Mouse (Mus musculus) MEL-GATA-1-ER (cell line): ENCODE results near the gene B4galt1.

Experiments used
- DNase-seq: peaks from one replicate; pipeline ENCODE4 v3.0.0-alpha.2; 2012; ENCODE audit warnings: low read depth; ENCODE audit errors: extremely low read depth

The B4galt1 gene

DNA sequence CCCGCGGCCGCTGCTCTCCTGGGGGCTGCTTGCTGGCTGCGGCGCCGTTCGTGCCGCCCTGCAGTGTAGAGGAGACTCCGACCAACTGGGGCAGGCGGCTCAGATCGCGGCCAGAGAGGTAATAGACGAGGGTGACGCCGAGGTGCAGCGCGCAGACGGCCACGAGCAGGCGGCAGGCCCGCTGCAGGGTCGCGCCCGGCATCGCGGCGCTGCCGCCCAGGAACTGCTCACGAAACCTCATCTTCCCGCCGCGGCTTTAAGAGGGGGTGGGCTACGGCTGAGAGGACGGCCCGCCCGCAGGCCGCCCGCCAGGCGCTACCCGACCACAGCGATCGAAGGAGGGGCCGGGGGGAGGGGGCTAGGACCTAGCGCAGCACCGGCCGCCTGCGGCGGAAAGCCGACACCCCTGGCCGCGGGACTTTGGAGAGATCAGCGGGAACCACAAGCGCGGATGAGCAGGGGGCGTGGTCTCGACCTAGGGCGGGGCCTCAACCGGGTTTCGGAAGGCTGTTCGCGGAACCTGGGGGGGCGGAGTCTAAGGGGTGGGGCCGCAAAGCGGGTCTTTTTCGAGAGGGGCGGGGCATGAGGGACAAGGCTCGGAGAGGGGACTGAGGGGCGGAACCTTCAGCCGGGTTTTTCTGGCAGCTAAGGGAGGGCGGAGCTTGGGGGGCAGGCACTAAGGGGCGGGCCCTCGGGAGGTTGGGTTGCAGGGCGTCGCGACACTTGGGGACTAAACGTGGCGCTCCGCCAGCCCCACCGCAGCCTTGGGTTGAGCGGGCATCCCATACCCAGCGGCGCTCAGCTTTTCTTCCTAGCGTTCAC lies at the start of gene B4galt1:
Gene B4galt1, minus strand, starts transcription at position 441 of the 822 bp plus-strand sequence.
- peak; percentile 84 for DNase-seq

DNA sequence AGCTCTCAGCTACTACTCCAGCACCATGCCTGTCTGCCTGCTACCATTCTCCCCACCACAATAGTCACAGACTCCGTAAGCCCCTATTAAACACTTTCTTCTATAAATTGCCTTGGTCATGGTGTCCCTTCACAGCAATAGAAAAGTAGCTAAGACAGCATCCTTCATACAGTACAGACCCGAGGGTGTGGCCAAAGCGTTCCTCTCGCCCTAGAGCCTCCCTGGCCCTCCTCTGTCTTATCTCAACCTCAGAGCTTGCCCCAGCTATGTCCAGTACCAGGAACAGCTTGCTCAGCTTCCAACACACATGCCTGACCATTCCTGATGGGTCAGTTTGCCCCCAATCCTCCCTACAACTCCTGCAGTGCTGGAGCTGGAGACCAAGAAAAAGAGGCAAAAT lies 46.8 kb upstream of the B4galt1 start:
- DNase-seq: no peak

DNA sequence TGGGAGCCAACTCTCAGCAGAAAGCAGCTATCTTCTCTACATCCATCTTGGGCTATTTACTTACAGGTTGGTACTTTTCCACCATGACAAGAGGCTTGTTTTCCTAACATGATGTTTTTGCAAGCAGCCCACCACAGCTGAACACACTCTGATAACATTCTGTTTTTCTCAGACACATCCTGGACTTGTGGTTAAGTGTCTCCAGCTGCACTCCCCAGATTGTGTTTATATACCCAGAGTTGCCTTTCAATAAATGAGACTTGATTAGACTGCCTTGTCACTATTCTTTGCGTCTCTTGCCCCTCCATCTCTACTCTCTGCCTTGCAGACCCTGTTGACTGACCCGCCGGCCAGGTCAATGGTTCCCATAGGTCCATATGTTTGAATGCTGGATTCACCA lies 46.3 kb upstream of the B4galt1 start:
- DNase-seq: no peak

DNA sequence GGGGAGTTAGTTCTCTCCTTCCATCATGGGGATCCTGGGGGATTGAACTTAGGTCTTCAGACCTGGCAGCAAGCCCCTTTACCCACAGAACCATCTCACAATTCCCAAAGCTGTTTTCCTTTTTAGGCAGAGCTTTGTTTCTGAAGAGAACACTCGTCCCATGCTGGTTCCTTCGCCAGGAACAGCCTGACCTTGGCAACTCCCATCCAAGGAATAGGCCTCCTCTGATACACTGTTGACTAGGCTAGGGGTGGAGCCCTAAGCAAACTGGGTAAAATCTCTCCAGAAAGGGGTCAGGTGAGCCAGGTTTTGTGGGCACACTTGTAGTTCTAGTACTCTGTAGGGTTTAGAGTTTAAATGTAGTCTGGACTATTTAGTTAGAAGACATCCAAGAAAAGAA lies 45.5 kb upstream of the B4galt1 start:
- no peak for DNase-seq

DNA sequence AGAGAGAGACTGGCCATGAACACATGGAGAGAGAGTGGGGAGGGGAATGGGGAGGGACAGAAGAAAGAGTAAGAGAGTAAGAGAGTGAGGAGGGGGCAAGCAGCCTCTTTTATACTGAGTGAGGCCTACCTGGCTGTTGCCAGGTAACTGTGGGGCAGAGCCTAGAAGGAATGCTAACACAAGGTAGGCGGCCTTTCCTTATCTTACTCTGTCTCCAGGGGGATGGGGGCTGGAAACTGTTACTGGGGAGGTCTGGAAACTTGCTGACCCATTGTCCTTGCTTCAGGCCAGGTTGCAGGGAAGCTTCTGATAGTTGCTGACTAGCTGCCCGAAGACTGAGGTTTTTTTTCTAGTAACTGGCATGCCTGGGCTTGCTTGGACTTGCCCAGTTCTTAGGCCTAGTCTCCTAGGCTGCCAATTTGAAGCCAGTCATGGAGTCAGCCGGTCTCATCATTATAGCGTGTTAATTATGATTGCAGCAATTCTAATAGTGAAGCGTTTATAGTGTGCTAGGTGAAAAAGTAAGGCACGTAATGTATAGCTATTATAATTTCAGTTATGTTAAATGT lies 44.8 kb upstream of the B4galt1 start:
- DNase-seq: no peak

DNA sequence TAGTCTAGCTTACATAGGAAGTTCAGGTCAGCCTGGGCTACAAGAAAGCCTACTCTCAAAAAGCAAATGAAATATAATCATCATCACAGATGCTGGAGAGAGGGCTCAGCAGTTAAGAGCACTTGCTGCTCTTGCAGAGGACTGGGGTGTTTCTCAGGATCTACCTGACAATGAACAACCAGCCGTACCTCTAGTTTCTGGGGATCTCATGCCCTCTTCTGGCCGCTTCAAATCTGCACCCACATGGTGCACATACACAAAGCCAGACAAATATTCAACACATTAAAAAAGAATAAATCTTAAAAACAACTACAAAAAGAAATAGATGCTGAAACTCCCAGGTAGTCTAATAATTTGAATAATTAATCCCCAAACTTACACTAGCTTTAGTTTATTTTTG lies 41.8 kb upstream of the B4galt1 start:
- DNase-seq: no peak

DNA sequence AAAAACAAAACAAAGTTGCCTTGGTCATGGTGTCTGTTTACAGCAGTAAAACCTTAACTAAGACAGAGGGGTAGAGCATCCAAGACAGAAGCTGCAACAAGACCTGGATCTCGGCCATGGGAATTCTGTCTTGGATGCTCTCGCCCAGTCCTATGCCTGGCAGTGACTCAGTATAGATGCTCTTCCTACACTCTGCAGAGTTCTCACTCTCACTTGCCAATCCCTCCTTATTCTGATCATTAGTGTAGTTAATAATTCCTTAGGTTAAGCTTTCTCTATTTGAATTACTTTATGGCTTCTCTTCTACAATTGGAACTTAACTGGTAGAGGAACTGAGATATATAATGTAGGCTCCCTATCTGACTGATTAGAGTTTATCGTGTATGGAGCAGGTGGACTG lies 41.3 kb upstream of the B4galt1 start:
- DNase-seq: no peak

DNA sequence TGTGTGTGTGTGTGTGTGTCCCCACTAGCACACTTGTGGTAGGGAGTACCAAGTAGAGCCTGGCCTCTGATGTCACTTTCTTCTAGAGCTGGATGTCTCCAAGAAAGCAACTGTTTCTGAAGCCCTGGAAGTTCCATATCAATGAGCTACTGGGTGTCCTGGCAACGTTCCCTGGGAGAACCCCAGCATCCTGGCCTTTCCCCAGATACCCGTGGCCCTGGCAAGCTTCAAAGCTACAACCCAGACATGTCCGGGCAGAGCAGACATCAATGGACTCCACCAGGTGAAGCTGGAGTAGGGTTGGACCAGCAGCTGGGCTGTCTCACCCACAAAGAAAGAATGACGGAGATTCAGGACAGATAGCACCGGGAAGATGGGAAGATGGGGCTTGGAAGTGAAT lies 37.4 kb upstream of the B4galt1 start:
- DNase-seq: no peak

DNA sequence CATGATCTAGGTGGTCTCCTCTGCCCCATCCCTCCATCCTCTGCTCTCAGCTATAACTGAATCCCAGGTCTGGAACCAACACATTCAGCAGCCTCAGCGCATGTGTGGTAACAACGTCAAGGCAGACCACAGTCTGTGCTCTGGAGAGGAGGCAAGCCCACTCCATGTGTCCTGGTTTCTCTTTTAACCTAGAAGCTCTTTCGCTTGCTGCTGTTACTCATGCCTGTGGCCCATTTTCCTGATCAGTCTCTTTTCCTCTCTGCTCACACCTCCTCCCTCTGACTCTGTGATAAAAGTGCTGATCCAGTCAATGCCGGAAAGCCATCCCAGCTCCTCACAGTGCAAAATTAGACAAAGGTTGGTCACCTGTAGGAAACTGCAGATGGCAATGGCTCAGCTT lies 36.2 kb upstream of the B4galt1 start:
- DNase-seq: no peak

DNA sequence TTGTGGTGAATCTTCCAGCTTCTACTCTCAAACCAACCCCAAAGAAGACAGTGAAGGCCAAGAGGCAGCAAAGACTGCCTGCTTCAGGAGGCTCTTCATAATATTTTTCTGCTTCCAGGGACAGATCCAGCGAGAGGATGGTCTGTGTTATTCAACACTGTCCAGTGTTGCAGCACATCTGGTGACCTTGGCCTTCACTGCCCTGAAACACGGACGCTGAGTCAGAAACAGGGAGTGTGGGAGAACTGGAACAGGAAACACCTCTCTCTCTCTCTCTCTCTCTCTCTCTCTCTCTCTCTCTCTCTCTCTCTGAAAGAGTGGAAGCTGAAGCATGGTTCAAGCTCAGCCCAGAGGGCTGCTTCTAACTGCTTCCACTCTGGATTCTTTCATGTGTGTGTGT lies 35.4 kb upstream of the B4galt1 start:
- no peak for DNase-seq

DNA sequence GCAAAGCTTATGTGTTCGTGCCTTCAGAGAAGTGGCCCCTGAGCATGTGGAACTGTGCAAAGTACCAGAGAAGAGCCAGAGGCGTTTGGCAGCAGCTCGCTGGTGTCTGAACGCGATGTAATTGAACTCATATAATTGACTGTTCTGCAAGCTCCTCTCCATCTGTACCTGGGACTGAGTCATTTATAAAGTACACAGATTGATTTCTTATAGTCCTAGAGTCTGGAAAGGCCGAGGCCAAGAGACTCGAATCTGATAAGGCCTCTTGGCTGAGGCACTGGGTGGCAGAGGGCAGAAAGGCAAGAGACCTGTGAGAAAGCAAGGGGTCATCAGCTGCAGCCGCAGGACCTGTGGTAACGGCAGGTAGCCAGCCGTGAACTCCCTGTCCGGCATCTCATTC lies 35.0 kb upstream of the B4galt1 start:
- no peak for DNase-seq

DNA sequence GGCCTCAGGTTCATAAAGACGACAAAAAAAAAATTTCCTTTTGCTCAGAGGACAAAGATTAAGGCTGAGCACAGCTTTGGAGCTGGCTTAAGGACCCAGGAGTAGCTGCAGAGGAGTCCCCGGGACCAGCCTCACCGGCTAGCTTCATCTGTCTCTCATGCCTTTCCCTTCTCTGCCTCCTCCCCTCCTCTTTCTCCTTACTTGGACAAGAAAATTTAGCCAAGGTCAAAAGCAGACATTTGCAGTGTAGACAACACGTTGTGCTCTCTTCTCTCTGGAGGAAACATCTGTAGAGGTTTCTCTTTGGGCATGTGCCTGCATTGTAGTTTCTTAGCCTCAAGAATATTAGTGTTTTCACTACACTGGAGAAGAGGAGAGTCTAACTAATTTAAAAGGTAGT lies 32.1 kb upstream of the B4galt1 start:
- no peak for DNase-seq

DNA sequence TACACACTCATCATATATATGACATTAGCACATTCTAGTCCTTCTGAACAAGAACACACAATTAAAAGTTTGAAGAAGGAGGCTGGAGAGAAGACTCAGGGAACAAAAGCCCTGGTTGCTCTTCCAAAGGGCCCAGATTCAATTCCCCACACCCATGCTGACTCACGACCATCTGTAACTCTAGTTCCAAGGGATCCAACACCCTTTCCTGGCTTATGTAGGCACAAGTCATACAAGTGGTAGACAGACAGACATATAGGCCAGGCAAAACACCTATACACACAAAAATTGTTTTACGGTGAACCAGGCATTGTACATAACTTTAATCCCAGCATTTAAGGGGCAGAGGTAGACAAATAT lies 31.3 kb upstream of the B4galt1 start:
- DNase-seq: no peak

DNA sequence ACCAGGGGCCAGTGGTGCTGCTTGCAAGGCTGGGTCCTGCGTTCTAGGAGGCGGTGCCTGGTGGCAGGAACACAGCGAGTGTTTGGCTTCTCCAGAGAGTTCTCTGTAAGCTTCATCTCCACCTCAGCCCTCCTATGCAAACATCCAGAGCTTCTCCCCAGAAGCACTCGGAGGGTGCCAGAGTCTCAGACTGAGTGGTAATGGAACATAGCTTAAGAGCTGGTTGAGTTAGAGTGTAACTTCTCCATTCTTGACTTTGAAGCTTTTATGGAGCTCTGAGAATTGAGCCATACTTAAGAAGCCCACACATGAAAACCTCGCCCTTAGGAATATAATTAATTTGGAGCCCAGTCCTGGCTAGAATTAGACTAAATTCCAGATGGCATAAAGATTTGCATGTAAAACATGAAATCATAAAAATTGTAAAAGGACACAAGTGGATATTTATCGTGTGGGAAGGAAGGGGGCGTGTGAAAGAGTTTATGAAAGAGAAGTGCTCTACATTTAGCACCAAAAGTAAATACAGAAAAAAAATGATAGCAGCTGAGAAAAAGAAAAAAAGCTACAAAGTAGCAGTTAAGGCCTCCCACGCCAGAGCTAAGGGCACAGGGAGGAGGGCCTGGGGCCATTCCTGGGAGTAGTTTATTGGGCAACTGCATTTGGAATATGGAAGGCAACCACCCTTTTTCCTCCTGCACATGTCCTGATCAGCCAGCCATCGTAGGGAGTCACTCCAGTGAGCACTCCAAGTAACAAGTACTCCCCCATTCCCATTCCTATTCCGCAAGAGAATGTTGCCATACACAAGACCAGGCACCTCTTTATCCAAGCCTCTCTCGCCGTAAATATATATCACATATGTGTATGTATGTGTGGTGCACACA lies 30.7 kb upstream of the B4galt1 start:
- DNase-seq: no peak

DNA sequence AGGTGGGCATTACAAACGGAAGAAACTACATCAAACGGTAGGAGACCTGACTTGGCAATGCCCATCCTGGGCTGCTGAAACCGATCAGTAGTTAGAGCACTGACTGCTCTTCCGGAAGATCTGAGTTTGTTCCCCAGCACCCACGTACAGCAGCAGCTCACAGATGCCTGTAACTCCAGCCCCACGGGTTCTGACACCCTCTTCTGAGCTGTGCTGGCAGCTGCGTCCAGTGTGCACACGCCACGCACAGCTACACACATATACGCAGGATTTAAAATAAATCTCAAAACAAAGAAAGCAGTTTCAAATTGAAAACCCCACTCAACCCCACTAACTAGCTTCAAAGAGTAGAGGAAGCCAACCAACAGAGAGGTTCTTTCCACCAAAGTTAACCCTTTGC lies 29.4 kb upstream of the B4galt1 start:
- DNase-seq: no peak

DNA sequence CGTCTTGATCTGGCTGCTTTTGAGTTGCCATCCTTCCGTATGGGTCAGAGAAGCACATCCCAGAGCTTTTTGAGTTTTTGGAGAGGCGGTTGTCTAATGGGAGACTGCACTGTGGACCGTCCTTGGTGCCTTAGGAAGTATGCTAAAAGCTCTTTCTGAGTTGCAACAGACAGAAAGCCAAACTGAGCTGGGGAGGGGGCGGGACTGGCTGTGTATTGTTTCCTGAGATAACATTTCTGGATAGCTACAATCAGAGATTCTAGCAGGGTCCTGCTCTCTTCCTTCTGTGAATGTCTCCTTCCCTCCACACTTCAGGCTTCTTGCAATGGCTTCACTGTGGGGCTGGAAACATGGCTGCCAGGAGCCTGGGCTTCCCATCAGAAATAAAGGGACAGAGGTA lies 23.7 kb upstream of the B4galt1 start:
- peak; percentile 33 for DNase-seq

DNA sequence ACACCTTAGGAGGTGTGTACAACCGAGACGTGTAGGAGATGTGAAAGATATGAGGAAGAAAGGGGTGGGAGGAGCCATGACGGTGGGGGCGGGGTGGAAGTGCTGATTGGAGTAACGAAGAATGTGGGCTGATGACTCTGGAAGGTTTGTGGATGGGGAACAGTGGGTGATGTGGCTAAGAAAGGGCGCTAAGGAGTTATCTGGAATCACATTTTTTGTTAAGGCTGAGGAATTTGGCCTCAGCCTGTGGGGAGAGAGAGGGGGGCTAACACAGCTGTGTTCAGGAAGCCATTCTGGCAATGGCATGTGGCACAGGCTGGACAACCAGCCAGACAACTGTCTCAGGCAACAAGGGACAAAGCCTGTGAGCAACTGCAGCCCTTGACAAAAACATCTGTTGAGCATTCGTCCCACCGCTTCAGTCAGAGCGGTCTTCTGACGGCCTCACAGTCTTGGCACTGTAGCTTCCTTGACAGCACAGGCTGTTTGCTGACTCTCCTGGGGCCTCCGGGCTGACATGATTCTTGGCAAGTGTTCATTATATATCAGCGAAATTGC lies 23.1 kb upstream of the B4galt1 start:
- peak; percentile 57 for DNase-seq

DNA sequence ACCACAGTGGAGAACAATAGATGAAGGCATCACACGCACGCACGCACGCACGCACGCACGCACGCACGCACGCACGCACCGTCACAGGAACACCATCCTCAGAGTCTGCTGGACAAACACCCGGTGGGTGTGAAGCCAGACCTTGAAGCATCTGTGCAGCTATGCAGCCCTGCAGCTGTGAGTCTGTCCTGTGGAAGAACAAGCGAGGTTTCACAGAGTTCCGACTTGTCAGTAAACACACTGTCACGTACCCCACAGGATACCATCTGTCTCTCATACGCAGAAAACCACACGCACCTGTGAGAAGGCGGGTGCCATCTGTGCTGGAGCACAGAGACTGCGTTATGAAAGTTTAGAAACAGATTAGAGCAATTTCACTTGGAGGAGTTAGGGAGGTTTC lies 22.0 kb upstream of the B4galt1 start:
- DNase-seq: no peak

DNA sequence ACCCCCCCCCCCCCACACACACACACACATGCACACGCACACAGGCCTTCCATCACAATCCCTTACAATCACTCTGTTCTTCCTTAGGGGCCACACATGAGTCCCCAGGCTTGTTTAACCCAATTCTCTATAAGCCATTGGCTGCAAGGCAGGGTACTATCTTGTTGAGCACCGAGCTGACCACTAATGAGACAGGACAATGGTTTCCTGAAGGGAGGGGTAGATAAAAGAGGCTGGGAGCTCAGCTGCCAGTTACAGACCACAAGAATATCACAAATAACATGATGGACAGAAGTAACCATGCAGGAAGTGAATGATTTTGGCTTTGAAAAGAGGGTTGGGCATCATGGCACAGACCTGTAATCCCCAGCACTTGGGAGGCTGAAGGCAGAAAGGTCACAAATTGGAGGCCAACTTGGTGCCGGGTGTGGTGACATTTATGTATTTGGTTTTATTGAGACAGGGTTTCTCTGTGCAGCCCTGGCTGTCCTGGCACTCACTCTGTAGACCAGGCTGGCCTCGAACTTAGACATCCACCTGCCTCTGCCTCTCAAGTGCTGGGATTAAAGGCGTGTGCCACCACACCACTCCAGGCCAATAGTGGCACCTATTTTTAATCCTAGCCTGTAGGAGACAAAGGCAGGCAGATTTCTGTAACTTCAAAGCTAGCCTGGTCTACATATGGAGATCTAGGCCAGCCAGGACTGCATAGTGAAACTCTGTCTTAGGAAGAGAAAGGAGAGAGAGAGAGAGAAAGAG lies 21.2 kb upstream of the B4galt1 start:
- DNase-seq: peak; percentile 19

DNA sequence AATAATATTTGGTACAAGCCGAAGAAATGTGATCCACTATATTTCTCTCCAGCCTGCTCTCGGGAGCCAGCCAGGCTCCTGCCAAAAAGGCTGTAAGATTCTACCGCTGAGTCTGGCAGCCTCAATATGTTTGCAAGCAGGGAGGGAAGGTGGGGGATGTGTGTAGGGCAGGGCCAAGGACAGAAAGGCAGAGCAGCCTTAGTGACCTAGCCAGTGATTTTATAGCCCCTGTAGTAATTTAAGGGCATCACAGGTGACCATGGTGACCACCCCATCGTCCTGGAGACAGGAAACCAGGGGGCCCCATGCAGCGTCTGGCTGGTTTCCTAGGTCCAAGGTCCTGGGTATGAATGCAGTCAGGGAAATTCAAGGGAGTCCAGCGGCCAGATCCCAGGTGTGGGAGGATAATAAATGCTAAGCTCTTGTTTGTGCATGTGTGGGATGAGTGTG lies 20.4 kb upstream of the B4galt1 start:
- DNase-seq: no peak

DNA sequence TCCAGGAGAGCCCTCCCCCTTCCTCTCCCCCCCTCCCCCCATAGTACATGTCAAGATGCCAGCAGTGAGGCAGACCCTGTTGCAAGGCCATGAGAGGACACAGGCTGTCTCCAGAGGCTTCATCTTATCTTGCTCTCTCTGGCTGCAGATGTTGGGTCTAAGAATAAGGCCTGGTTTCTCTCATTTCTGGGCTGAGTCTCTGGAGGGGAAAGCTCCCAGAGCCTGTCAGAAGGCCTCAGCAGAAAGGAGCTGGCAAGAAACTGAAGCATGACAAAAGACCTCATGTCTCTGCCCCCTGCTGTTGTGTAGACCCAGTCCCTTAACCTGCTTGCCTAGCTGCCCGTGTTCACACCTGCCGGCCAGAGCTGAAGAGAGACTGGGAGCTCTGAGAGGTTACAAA lies 19.5 kb upstream of the B4galt1 start:
- DNase-seq: peak; percentile 11
